8 mouse cellular contexts compared by ENCODE assay signal in genomic region chr4:154837170-154837569, GRCm38 (mm10). TPM values are rescaled to one million over a fixed set of nuclear protein-coding genes. Genes with fewer than 3 reads are reported as not detected.
A peak's percentile ranks its signal among the peaks of the same experiment; 100 is the strongest.
DNase-seq lines count a peak whose midpoint lies in the region; ATAC-seq and TF ChIP-seq lines count a peak whose summit lies in the region.

Gene Ttc34, plus strand, starts transcription at chr4:154837459.

- ATAC-seq in midbrain, embryonic 11.5 days (ENCODE audit: low FRiP score) = no peak
- no peak for ATAC-seq in midbrain, embryonic 16.5 days
- 0 out of 2 replicates have a peak, but pooled peaks have one; percentile 12 for ATAC-seq in kidney, embryonic 15.5 days (replicated peaks; ENCODE audit: low FRiP score)
- peak; percentile 38; the same call in 1 of the 2 replicates for ATAC-seq in lung, embryonic 14.5 days (ENCODE audit: insufficient read depth)

- TF ChIP-seq CTCF in lung, embryonic 14.5 days (IDR thresholded peaks at IDR 0.05; ENCODE audit: low read depth) = peak; percentile 87

- no peak within 1 kb of the TSS for H3K4me2 ChIP-seq in midbrain, embryonic 11.5 days
- H3K4me2 ChIP-seq in midbrain, embryonic 16.5 days (ENCODE audit: low read length) = no peak within 1 kb of the TSS
- no peak within 1 kb of the TSS for H3K4me2 ChIP-seq in kidney, embryonic 15.5 days
- no peak within 1 kb of the TSS for H3K4me2 ChIP-seq in lung, embryonic 14.5 days

- H3K9me3 ChIP-seq in midbrain, embryonic 11.5 days (ENCODE audit: control insufficient read depth, low read length) = no peaks in the 10 kb centered on the region
- H3K9me3 ChIP-seq in midbrain, embryonic 16.5 days (replicated peaks; ENCODE audit: control insufficient read depth, low read length, poor library complexity, severe bottlenecking) = no peaks in the 10 kb centered on the region
- H3K9me3 ChIP-seq in kidney, embryonic 15.5 days (replicated peaks) = no peaks in the 10 kb centered on the region
- H3K9me3 ChIP-seq in lung, embryonic 14.5 days (ENCODE audit: low read depth, low read length) = no peaks in the 10 kb centered on the region

- no peak within 1 kb of the TSS for H3K4me3 ChIP-seq in midbrain, embryonic 11.5 days (ENCODE audit: low read depth, low read length)
- no peak within 1 kb of the TSS for H3K4me3 ChIP-seq in midbrain, embryonic 16.5 days (ENCODE audit: low read depth, low read length)
- H3K4me3 ChIP-seq in kidney, embryonic 15.5 days (replicated peaks) = no peak within 1 kb of the TSS
- H3K4me3 ChIP-seq in lung, embryonic 14.5 days (ENCODE audit: low read depth, low read length) = no peak within 1 kb of the TSS

- H3K9ac ChIP-seq in midbrain, embryonic 11.5 days (ENCODE audit: low read length) = no peak within 1 kb of the TSS
- no peak within 1 kb of the TSS for H3K9ac ChIP-seq in midbrain, embryonic 16.5 days (ENCODE audit: low read depth, low read length)
- no peak within 1 kb of the TSS for H3K9ac ChIP-seq in kidney, embryonic 15.5 days
- no peak within 1 kb of the TSS for H3K9ac ChIP-seq in lung, embryonic 14.5 days

- WGBS in midbrain, embryonic 11.5 days = 23% methylated on average over 2 of the region's 2 CpGs
- 35% methylated on average over 2 of the region's 2 CpGs for WGBS in midbrain, embryonic 16.5 days
- WGBS in kidney, embryonic 15.5 days = 44% methylated on average over 2 of the region's 2 CpGs
- WGBS in lung, embryonic 14.5 days = 48% methylated on average over 2 of the region's 2 CpGs

- H3K4me1 ChIP-seq in midbrain, embryonic 11.5 days (ENCODE audit: control insufficient read depth, insufficient read depth, low read length) = no peaks in the 10 kb centered on the region
- 0 out of 2 replicates have a peak, but pooled peaks cover 2% of the 10 kb centered on the region for H3K4me1 ChIP-seq in midbrain, embryonic 16.5 days (ENCODE audit: control insufficient read depth, insufficient read depth, low read length)
- H3K4me1 ChIP-seq in kidney, embryonic 15.5 days = no peaks in the 10 kb centered on the region
- no peaks in the 10 kb centered on the region for H3K4me1 ChIP-seq in lung, embryonic 14.5 days (ENCODE audit: insufficient read depth)

- H3K27me3 ChIP-seq in midbrain, embryonic 11.5 days (ENCODE audit: control insufficient read depth, insufficient read depth, low read length) = no peaks in the 10 kb centered on the region
- peaks cover 3% of the 10 kb centered on the region; the same call in 1 of the 2 replicates for H3K27me3 ChIP-seq in midbrain, embryonic 16.5 days (ENCODE audit: control insufficient read depth, insufficient read depth, low read depth, low read length)
- peaks cover 22% of the 10 kb centered on the region for H3K27me3 ChIP-seq in kidney, embryonic 15.5 days
- no peaks in the 10 kb centered on the region for H3K27me3 ChIP-seq in lung, embryonic 14.5 days (ENCODE audit: insufficient read depth, low read length)

- DNase-seq in midbrain, embryonic 11.5 days (ENCODE audit: low spot score, missing footprints) = peak; percentile 86
- DNase-seq in c-Kit-negative CD71-positive TER-119-positive erythroid progenitor cells, embryonic 14.5 days (ENCODE audit: low read depth, low spot score) = peak; percentile 42
- DNase-seq in frontal cortex, postnatal 36 days (ENCODE audit: low spot score in 2 of 2) = peak; percentile 41 to 54
- peak; percentile 61 for DNase-seq in lung, embryonic 14.5 days
- peak; percentile 38 for DNase-seq in right cerebral cortex, postnatal 25 days
- peak; percentile 66 to 73 for DNase-seq in urinary bladder, postnatal 36 days (ENCODE audit: low spot score in 2 of 2)

- H3K36me3 ChIP-seq in midbrain, embryonic 11.5 days (ENCODE audit: control insufficient read depth, insufficient read depth, low read length) = no peaks in the 10 kb centered on the region
- H3K36me3 ChIP-seq in midbrain, embryonic 16.5 days (ENCODE audit: control insufficient read depth, insufficient read depth, low read length) = no peaks in the 10 kb centered on the region
- no peaks in the 10 kb centered on the region for H3K36me3 ChIP-seq in kidney, embryonic 15.5 days
- no peaks in the 10 kb centered on the region for H3K36me3 ChIP-seq in lung, embryonic 14.5 days (ENCODE audit: insufficient read depth)

- H3K27ac ChIP-seq in midbrain, embryonic 11.5 days (ENCODE audit: low read depth, low read length) = no peak within 1 kb of the TSS
- no peak within 1 kb of the TSS for H3K27ac ChIP-seq in midbrain, embryonic 16.5 days (ENCODE audit: low read length)
- no peak within 1 kb of the TSS for H3K27ac ChIP-seq in kidney, embryonic 15.5 days
- H3K27ac ChIP-seq in lung, embryonic 14.5 days (ENCODE audit: low read depth) = no peak within 1 kb of the TSS

RNA-seq across cellular contexts. Expression of gene Ttc34, which starts in this region (rescaled TPM):
- polyA plus RNA-seq in midbrain, embryonic 11.5 days (2014; fragmentation: Nextera tagmentation; extraction: Ambion mirVana) = 0.25 and 0.31 TPM in 2 replicates
- polyA plus RNA-seq in midbrain, embryonic 16.5 days (2015; fragmentation: Nextera tagmentation; extraction: Ambion mirVana) = 1.5 and 2.9 TPM in 2 replicates
- polyA plus RNA-seq in kidney, embryonic 15.5 days (2015; fragmentation: Nextera tagmentation; extraction: Ambion mirVana) = 0.18 and 0.99 TPM in 2 replicates
- polyA plus RNA-seq in lung, embryonic 14.5 days (2014; fragmentation: Nextera tagmentation; extraction: Ambion mirVana) = 0.12 and 0.30 TPM in 2 replicates

Comparison
In these comparisons a context has a peak if more than half of its experiments do, and no peak if none do; other contexts are left out.
1. Peak in DNase-seq in midbrain, embryonic 11.5 days; RNA of the gene not detected or under 1 TPM.
2. Peak in ATAC-seq in kidney, embryonic 15.5 days; RNA of the gene not detected or under 1 TPM.
3. Peak in DNase-seq and ATAC-seq in lung, embryonic 14.5 days; RNA of the gene not detected or under 1 TPM.